Mouse (Mus musculus) C2C12 (cell line): Measurements from ENCODE around the gene Ado. TPM values are rescaled to one million over a fixed set of nuclear protein-coding genes. Genes with fewer than 3 reads are reported as not detected.

Experiments
- H3K27me3 ChIP-seq: one replicate; pipeline ENCODE4 v1.6.1; 2011; ENCODE audit not compliant: control insufficient read depth, insufficient read depth, insufficient read length
- H3K36me3 ChIP-seq: one replicate; pipeline ENCODE4 v1.6.1; 2011; ENCODE audit not compliant: control insufficient read depth, insufficient read depth
- H3K4me3 ChIP-seq: one replicate; pipeline ENCODE4 v1.5.1; 2011; ENCODE audit warnings: mild to moderate bottlenecking, control low read depth; ENCODE audit not compliant: poor library complexity, insufficient read depth, severe bottlenecking
- H3K79me2 ChIP-seq: one replicate; pipeline ENCODE4 v1.6.1; 2011; ENCODE audit not compliant: control insufficient read depth, insufficient read depth
- H3K79me3 ChIP-seq: one replicate; pipeline ENCODE4 v1.6.1; 2011; ENCODE audit warnings: low read depth, control low read depth
- H3ac ChIP-seq: one replicate; pipeline ENCODE3; 2011; ENCODE audit warnings: low read depth; ENCODE audit not compliant: control insufficient read depth, insufficient read length
- CEBPB ChIP-seq: IDR thresholded peaks from one replicate; pipeline ENCODE4 v1.6.1; 2011; ENCODE audit warnings: low read depth, mild to moderate bottlenecking, control low read depth, moderate library complexity
- CTCF ChIP-seq: IDR thresholded peaks from one replicate; pipeline ENCODE4 v1.5.1; 2011; ENCODE audit not compliant: control insufficient read depth, insufficient read depth, insufficient read length
- FOSL1 ChIP-seq: IDR thresholded peaks from one replicate; pipeline ENCODE4 v1.8.0; 2011; ENCODE audit warnings: mild to moderate bottlenecking, low read length; ENCODE audit not compliant: poor library complexity, insufficient read depth, severe bottlenecking
- MAX ChIP-seq: IDR thresholded peaks from one replicate; pipeline ENCODE4 v1.6.1; 2011; ENCODE audit warnings: mild to moderate bottlenecking, control low read depth
- MYOD1 ChIP-seq: IDR thresholded peaks from one replicate; pipeline ENCODE4 v1.6.1; 2011; ENCODE audit warnings: low read depth; ENCODE audit not compliant: control insufficient read depth, insufficient read length
- MYOG ChIP-seq: IDR thresholded peaks from one replicate; pipeline ENCODE4 v1.6.1; 2011; ENCODE audit not compliant: control insufficient read depth, insufficient read length; ENCODE audit errors: extremely low read depth
- USF1 ChIP-seq: IDR thresholded peaks from one replicate; pipeline ENCODE4 v1.6.1; 2011; ENCODE audit warnings: low read depth, mild to moderate bottlenecking, control low read depth, moderate library complexity
- polyA plus RNA-seq: library from polyadenylated mRNA; unstranded; fragments of >200 nt; fragmentation: generic; extraction: Trizol; gene quantifications from one replicate; pipeline ENCODE4 v1.2.1, GENCODE M21; 2012; ENCODE audit warnings: missing spikeins

Gene Ado
- polyA plus RNA-seq, 1 experiment = 26.3 TPM

DNA sequence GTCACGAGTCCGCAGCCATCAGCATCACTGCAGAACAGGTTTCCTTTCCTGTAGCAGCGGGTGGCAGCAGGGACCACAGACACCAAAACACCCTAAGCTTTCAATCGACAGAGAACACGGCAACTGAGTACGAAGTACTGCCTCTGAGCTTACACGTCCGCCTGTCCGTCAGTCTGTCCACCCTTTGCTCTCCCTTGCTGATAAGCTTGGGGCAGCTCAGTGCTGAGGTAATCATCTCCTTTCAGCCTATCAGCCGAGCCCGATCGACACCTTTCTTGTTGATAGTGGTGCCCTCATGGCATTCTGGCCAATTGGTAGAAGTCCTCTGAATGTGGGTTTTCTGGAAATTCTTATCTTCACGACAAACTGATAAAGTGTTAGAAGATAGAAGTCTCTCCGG, 22.7 kb upstream of the Ado start:
- H3K4me3 ChIP-seq = no peak overlapping the region
- TF ChIP-seq MAX (no peak), CEBPB (no peak), MYOG (no peak), FOSL1 (no peak), MYOD1 (no peak), USF1 (no peak), CTCF (no peak)

DNA sequence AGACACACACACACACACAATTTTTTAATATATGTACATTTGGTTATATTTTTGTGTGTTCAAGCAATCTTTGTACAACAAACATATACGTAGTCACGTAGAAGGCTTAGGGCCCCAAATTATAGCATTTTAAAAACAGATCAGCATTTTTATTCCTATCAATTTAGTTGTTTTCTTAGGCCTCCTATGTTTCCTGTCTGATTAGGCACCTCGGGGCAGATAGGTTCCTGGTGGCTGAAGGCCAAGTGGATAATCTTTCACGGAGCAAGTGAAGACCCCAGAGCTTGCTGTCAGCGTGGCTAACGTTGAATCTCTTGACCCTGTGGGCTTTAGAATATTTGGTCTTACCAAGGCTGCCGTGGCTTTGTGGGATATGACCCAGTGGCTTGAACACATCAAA, 20.8 kb upstream of the Ado start:
- TF ChIP-seq CEBPB = no peak
- TF ChIP-seq MAX = no peak
- TF ChIP-seq MYOG = no peak
- no peak for TF ChIP-seq MYOD1
- no peak for TF ChIP-seq USF1
- no peak for TF ChIP-seq CTCF
- no peak for TF ChIP-seq FOSL1
- no peaks in the 10 kb centered on the region for H3K79me3 ChIP-seq
- H3ac ChIP-seq = no peak overlapping the region
- H3K79me2 ChIP-seq = no peaks in the 10 kb centered on the region
- no peaks in the 10 kb centered on the region for H3K36me3 ChIP-seq
- H3K4me3 ChIP-seq = no peak overlapping the region
- H3K27me3 ChIP-seq = no peaks in the 10 kb centered on the region

More for the DNA sequence above, 22.7 kb upstream of the Ado start:
- no peak overlapping the region for H3ac ChIP-seq
- no peaks in the 10 kb centered on the region for H3K36me3 ChIP-seq
- H3K79me2 ChIP-seq = no peaks in the 10 kb centered on the region
- H3K27me3 ChIP-seq = no peaks in the 10 kb centered on the region
- H3K79me3 ChIP-seq = no peaks in the 10 kb centered on the region

- Histone ChIP-seq H3K79me3 (no peaks in the 10 kb centered on the region), H3K79me2 (no peaks in the 10 kb centered on the region), H3K27me3 (no peaks in the 10 kb centered on the region), H3ac (no peak overlapping the region), H3K36me3 (no peaks in the 10 kb centered on the region), H3K4me3 (no peak overlapping the region)
- TF ChIP-seq CTCF = no peak
- no peak for TF ChIP-seq CEBPB
- no peak for TF ChIP-seq USF1
- no peak for TF ChIP-seq MYOG
- no peak for TF ChIP-seq FOSL1
- no peak for TF ChIP-seq MYOD1
- no peak for TF ChIP-seq MAX
These were observed 17.3 kb upstream of the Ado start for GRCm38 (mm10) chr10:67566104-67566503.

DNA sequence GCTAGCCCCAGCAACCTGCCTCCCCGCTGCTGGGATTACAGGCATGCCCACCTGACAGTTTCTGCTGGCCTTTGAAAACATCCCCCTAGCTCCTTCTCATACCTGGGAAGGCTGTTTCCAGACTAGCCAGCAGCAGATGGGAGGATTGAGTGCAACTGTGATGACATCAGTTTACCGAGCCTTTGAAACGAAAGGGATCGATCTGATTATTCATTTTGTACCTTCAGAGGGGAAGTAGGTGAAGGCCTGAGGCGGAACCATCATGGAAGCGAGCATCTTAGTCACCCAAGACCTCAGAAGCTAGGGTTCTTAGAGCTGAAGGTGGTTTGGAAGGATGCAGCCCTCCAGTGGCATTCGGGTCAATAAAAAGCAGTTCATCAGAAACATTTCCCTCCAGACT, 15.8 kb upstream of the Ado start:
- TF ChIP-seq MYOD1 = no peak
- no peak for TF ChIP-seq USF1
- no peak for TF ChIP-seq CEBPB
- TF ChIP-seq FOSL1 = no peak
- no peak for TF ChIP-seq MYOG
- TF ChIP-seq MAX = no peak
- no peak overlapping the region for H3ac ChIP-seq
- H3K4me3 ChIP-seq = no peak overlapping the region
- H3K79me3 ChIP-seq = no peaks in the 10 kb centered on the region
- no peaks in the 10 kb centered on the region for H3K36me3 ChIP-seq
- H3K27me3 ChIP-seq = no peaks in the 10 kb centered on the region
- H3K79me2 ChIP-seq = no peaks in the 10 kb centered on the region

- no peak overlapping the region for H3ac ChIP-seq
These were observed 12.4 kb upstream of the Ado start for GRCm38 (mm10) chr10:67561185-67561584.

More at GRCm38 (mm10) chr10:67561185-67561584, 12.4 kb upstream of the Ado start:
- no peaks in the 10 kb centered on the region for H3K36me3 ChIP-seq
- no peaks in the 10 kb centered on the region for H3K79me3 ChIP-seq
- H3K4me3 ChIP-seq = no peak overlapping the region
- no peak for TF ChIP-seq CEBPB
- no peak for TF ChIP-seq MAX
- no peak for TF ChIP-seq FOSL1
- TF ChIP-seq USF1 = no peak
- TF ChIP-seq CTCF = no peak
- TF ChIP-seq MYOD1 = no peak
- TF ChIP-seq MYOG = no peak
- H3K27me3 ChIP-seq = no peaks in the 10 kb centered on the region
- no peaks in the 10 kb centered on the region for H3K79me2 ChIP-seq
